Mouse (Mus musculus): Measurements from ENCODE around the gene Ivd. TPM values are rescaled to one million over a fixed set of nuclear protein-coding genes. Genes with fewer than 3 reads are reported as not detected.

Ivd gene
- polyA plus RNA-seq, 1 experiment from 2014 or later, result 51.6 TPM

- no peaks in the 10 kb centered on the region for H3K36me3 ChIP-seq (ENCODE audit: control insufficient read depth, insufficient read depth, low read length)
- peaks cover 15% of the 10 kb centered on the region for H3K27me3 ChIP-seq (replicated peaks; ENCODE audit: control insufficient read depth, insufficient read depth, low read length)
- H3K9me3 ChIP-seq (ENCODE audit: control insufficient read depth, low read length), result no peaks in the 10 kb centered on the region
- no peak overlapping the region for H3K9ac ChIP-seq (ENCODE audit: low read length)
- H3K4me2 ChIP-seq (ENCODE audit: low read length), result 0 out of 2 replicates have a peak overlapping the region, but pooled peaks have one; percentile 3
- no peak overlapping the region for H3K27ac ChIP-seq (ENCODE audit: low read depth)
- H3K4me1 ChIP-seq (replicated peaks; ENCODE audit: control insufficient read depth, insufficient read depth, low read length), result no peaks in the 10 kb centered on the region
- no peak for ATAC-seq (replicated peaks; ENCODE audit: low FRiP score, low TSS enrichment, low read depth)
- H3K4me3 ChIP-seq (ENCODE audit: low read depth, low read length), result no peak overlapping the region
- 16% methylated on average over 14 of the region's 14 CpGs for WGBS
- no peak for DNase-seq (ENCODE audit: low spot score)
Observed at GRCm38 (mm10) chr2:118887845-118888548, 26.2 kb downstream of the Ivd start.

GRCm38 (mm10) chr2:118891173-118891572, 29.4 kb downstream of the Ivd start:
- Histone ChIP-seq H3K4me2 (ENCODE audit: low read length) (no peak overlapping the region), H3K9me3 (ENCODE audit: control insufficient read depth, low read length) (no peaks in the 10 kb centered on the region), H3K36me3 (ENCODE audit: control insufficient read depth, insufficient read depth, low read length) (no peaks in the 10 kb centered on the region), H3K4me3 (ENCODE audit: low read depth, low read length) (no peak overlapping the region), H3K9ac (ENCODE audit: low read length) (no peak overlapping the region), H3K27ac (ENCODE audit: low read depth) (no peak overlapping the region), H3K27me3 (replicated peaks; ENCODE audit: control insufficient read depth, insufficient read depth, low read length) (peaks cover 38% of the 10 kb centered on the region), H3K4me1 (replicated peaks; ENCODE audit: control insufficient read depth, insufficient read depth, low read length) (0 out of 2 replicates have a peak, but pooled peaks cover 3% of the 10 kb centered on the region)
- DNase-seq (ENCODE audit: low spot score) (no peak), ATAC-seq (replicated peaks; ENCODE audit: low FRiP score, low TSS enrichment, low read depth) (no peak)
- whole genome bisulfite sequencing, result 87% methylated on average over 4 of the region's 4 CpGs

GRCm38 (mm10) chr2:118895990-118896913, 34.5 kb downstream of the Ivd start:
- WGBS, result 2% methylated on average over 38 of the region's 38 CpGs
- ATAC-seq (replicated peaks; ENCODE audit: low FRiP score, low TSS enrichment, low read depth), result peak; percentile 24; the same call in 1 of the 2 replicates
- H3K4me3 ChIP-seq (ENCODE audit: low read depth, low read length), result peak overlapping the region; percentile 46
- H3K4me1 ChIP-seq (replicated peaks; ENCODE audit: control insufficient read depth, insufficient read depth, low read length), result peaks cover 15% of the 10 kb centered on the region; the same call in 1 of the 2 replicates
- peak; percentile 70 for DNase-seq (ENCODE audit: low spot score)
- no peaks in the 10 kb centered on the region for H3K36me3 ChIP-seq (ENCODE audit: control insufficient read depth, insufficient read depth, low read length)
- no peak overlapping the region; the same call in 1 of the 2 replicates for H3K9ac ChIP-seq (ENCODE audit: low read length)
- H3K27ac ChIP-seq (ENCODE audit: low read depth), result no peak overlapping the region
- no peaks in the 10 kb centered on the region for H3K9me3 ChIP-seq (ENCODE audit: control insufficient read depth, low read length)
- peaks cover 78% of the 10 kb centered on the region for H3K27me3 ChIP-seq (replicated peaks; ENCODE audit: control insufficient read depth, insufficient read depth, low read length)
- peak overlapping the region; percentile 92 for H3K4me2 ChIP-seq (ENCODE audit: low read length)

GRCm38 (mm10) chr2:118896914-118897291, 35.1 kb downstream of the Ivd start:
- Histone ChIP-seq H3K4me1 (replicated peaks; ENCODE audit: control insufficient read depth, insufficient read depth, low read length) (peaks cover 15% of the 10 kb centered on the region; the same call in 1 of the 2 replicates), H3K4me3 (ENCODE audit: low read depth, low read length) (peak overlapping the region; percentile 46), H3K27ac (ENCODE audit: low read depth) (no peak overlapping the region), H3K36me3 (ENCODE audit: control insufficient read depth, insufficient read depth, low read length) (no peaks in the 10 kb centered on the region), H3K4me2 (ENCODE audit: low read length) (peak overlapping the region; percentile 92), H3K27me3 (replicated peaks; ENCODE audit: control insufficient read depth, insufficient read depth, low read length) (peaks cover 74% of the 10 kb centered on the region), H3K9me3 (ENCODE audit: control insufficient read depth, low read length) (no peaks in the 10 kb centered on the region), H3K9ac (ENCODE audit: low read length) (no peak overlapping the region)
- DNase-seq (ENCODE audit: low spot score), result peak; percentile 60
- ATAC-seq (replicated peaks; ENCODE audit: low FRiP score, low TSS enrichment, low read depth), result no peak
- WGBS, result 2% methylated on average over 13 of the region's 13 CpGs

- Histone ChIP-seq H3K27ac (ENCODE audit: low read depth) (no peak overlapping the region), H3K9ac (ENCODE audit: low read length) (no peak overlapping the region), H3K4me1 (replicated peaks; ENCODE audit: control insufficient read depth, insufficient read depth, low read length) (peaks cover 15% of the 10 kb centered on the region; the same call in 1 of the 2 replicates), H3K36me3 (ENCODE audit: control insufficient read depth, insufficient read depth, low read length) (no peaks in the 10 kb centered on the region), H3K4me2 (ENCODE audit: low read length) (peak overlapping the region; percentile 92; the same call in 1 of the 2 replicates), H3K27me3 (replicated peaks; ENCODE audit: control insufficient read depth, insufficient read depth, low read length) (peaks cover 74% of the 10 kb centered on the region), H3K4me3 (ENCODE audit: low read depth, low read length) (no peak overlapping the region), H3K9me3 (ENCODE audit: control insufficient read depth, low read length) (no peaks in the 10 kb centered on the region)
- 5% methylated on average over 7 of the region's 7 CpGs for WGBS
- DNase-seq (ENCODE audit: low spot score) (no peak), ATAC-seq (replicated peaks; ENCODE audit: low FRiP score, low TSS enrichment, low read depth) (no peak)
Observed at GRCm38 (mm10) chr2:118897392-118897791, 35.6 kb downstream of the Ivd start.

- H3K36me3 ChIP-seq (ENCODE audit: control insufficient read depth, insufficient read depth, low read length), result no peaks in the 10 kb centered on the region
- no peak overlapping the region for H3K27ac ChIP-seq (ENCODE audit: low read depth)
- DNase-seq (ENCODE audit: low spot score), result no peak
- H3K4me3 ChIP-seq (ENCODE audit: low read depth, low read length), result no peak overlapping the region
- H3K27me3 ChIP-seq (replicated peaks; ENCODE audit: control insufficient read depth, insufficient read depth, low read length), result peaks cover 78% of the 10 kb centered on the region
- ATAC-seq (replicated peaks; ENCODE audit: low FRiP score, low TSS enrichment, low read depth), result no peak
- peaks cover 16% of the 10 kb centered on the region; the same call in 1 of the 2 replicates for H3K4me1 ChIP-seq (replicated peaks; ENCODE audit: control insufficient read depth, insufficient read depth, low read length)
- no peak overlapping the region for H3K9ac ChIP-seq (ENCODE audit: low read length)
- 3% methylated on average over 11 of the region's 11 CpGs for WGBS
- H3K9me3 ChIP-seq (ENCODE audit: control insufficient read depth, low read length), result no peaks in the 10 kb centered on the region
- no peak overlapping the region for H3K4me2 ChIP-seq (ENCODE audit: low read length)
Observed at GRCm38 (mm10) chr2:118897808-118898207, 36.1 kb downstream of the Ivd start.

GRCm38 (mm10) chr2:118898771-118899170, 37.0 kb downstream of the Ivd start:
- DNase-seq (ENCODE audit: low spot score) (no peak), ATAC-seq (replicated peaks; ENCODE audit: low FRiP score, low TSS enrichment, low read depth) (no peak)
- no peak overlapping the region for H3K4me3 ChIP-seq (ENCODE audit: low read depth, low read length)
- peaks cover 80% of the 10 kb centered on the region for H3K27me3 ChIP-seq (replicated peaks; ENCODE audit: control insufficient read depth, insufficient read depth, low read length)
- no peaks in the 10 kb centered on the region for H3K9me3 ChIP-seq (ENCODE audit: control insufficient read depth, low read length)
- H3K4me2 ChIP-seq (ENCODE audit: low read length), result no peak overlapping the region
- WGBS, result 13% methylated on average over 4 of the region's 4 CpGs
- H3K4me1 ChIP-seq (replicated peaks; ENCODE audit: control insufficient read depth, insufficient read depth, low read length), result peaks cover 25% of the 10 kb centered on the region
- H3K9ac ChIP-seq (ENCODE audit: low read length), result no peak overlapping the region
- H3K36me3 ChIP-seq (ENCODE audit: control insufficient read depth, insufficient read depth, low read length), result no peaks in the 10 kb centered on the region
- H3K27ac ChIP-seq (ENCODE audit: low read depth), result no peak overlapping the region

- H3K4me2 ChIP-seq (ENCODE audit: low read length), result no peak overlapping the region
- H3K9me3 ChIP-seq (ENCODE audit: control insufficient read depth, low read length), result no peaks in the 10 kb centered on the region
- peaks cover 25% of the 10 kb centered on the region for H3K4me1 ChIP-seq (replicated peaks; ENCODE audit: control insufficient read depth, insufficient read depth, low read length)
- DNase-seq (ENCODE audit: low spot score), result no peak
- H3K27me3 ChIP-seq (replicated peaks; ENCODE audit: control insufficient read depth, insufficient read depth, low read length), result peaks cover 81% of the 10 kb centered on the region
- H3K4me3 ChIP-seq (ENCODE audit: low read depth, low read length), result no peak overlapping the region
- no peak overlapping the region for H3K27ac ChIP-seq (ENCODE audit: low read depth)
- no peak overlapping the region for H3K9ac ChIP-seq (ENCODE audit: low read length)
- WGBS, result 19% methylated on average over 7 of the region's 7 CpGs
- no peaks in the 10 kb centered on the region for H3K36me3 ChIP-seq (ENCODE audit: control insufficient read depth, insufficient read depth, low read length)
- ATAC-seq (replicated peaks; ENCODE audit: low FRiP score, low TSS enrichment, low read depth), result no peak
Observed at GRCm38 (mm10) chr2:118899306-118899705, 37.6 kb downstream of the Ivd start.

Data from intestine, embryonic 14.5 days (tissue).